Mouse (Mus musculus): ENCODE measurements at regions not wholly inside any gene's neighbourhood (a gene's known extent, or its start where the extent isn't known, plus 50 kb on each side); places are given as distances from the start of the nearest gene placed in this dataset.

DNA sequence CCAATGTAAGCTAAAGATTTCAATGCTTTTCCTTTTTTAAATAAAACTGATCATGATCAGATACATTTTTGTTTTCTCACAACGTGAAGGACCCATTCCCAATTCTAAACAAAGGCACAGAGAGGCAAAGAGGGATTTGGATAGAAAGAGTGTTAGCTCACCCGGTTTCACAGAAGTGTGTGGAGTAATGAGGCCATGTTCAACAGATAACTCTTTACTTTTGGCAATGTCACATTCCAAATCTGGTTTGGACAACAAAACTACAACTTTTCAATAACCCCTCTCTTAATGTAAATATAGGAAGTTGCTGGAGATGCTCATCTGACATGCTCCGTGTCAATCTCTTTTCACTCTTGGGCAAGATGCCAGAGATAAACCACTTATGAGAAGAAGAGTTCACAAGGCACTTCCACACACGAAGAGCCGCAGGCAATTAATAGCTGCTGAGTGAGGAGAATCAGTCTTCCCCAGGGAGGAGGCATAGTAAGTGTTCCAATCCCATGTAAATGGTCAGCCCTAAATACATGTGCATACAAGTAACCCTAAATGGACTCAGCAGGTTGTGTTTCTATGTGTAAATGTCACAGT, 112.7 kb upstream of the Ednra start:
- no peak for TF ChIP-seq CTCF (IDR thresholded peaks at IDR 0.05; ENCODE audit: insufficient read depth, low read length)
- TF ChIP-seq POLR2A (IDR thresholded peaks at IDR 0.05; ENCODE audit: borderline replicate concordance, extremely low read depth, low read depth, low read length), result no peak
- no peak for DNase-seq
- Histone ChIP-seq H3K4me1 (ENCODE audit: control insufficient read depth, insufficient read depth, low read length) (no peaks in the 10 kb centered on the region; the same call in 1 of the 2 replicates), H3K4me3 (replicated peaks; ENCODE audit: extremely low read depth, low read depth, low read length) (no peak overlapping the region)
- 36% methylated on average over 5 of the region's 5 CpGs for WGBS

DNA sequence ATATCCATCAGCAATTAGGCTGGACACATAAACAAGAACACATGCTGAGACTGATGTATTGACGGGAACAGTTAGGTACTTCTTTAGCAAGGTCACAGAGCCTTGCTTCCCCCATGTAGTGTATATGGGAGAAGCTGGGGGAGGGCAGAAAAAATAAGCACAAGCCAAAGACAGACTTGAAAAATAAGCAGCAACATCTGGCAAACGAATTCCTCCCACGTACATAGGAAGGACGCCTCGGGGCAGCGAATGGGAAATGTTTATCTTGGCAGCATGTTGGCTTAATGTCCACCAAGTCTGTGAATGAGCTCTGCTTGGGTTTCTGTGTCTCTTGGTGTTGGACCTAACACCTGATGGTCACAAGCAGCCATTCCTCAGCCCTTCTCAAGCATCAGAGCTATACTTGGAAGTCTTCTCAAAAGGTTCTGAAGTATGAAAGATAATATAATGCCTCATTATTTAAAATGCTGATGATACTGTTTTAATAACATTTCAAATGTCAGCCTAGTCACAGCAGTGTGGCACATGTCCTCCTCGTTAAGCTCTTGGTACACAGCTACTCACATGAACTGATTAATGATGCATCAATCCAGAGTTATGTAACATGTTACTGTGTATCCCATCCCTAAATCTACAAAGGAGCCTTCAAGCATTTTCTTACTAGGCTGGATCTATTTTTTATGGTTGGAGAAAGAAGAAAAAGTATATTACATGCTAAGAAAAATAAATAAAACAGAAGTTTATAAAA, 118.3 kb upstream of the Ednra start:
- Histone ChIP-seq H3K4me3 (replicated peaks; ENCODE audit: extremely low read depth, low read depth, low read length) (no peak overlapping the region), H3K4me1 (ENCODE audit: control insufficient read depth, insufficient read depth, low read length) (no peaks in the 10 kb centered on the region)
- TF ChIP-seq POLR2A (IDR thresholded peaks at IDR 0.05; ENCODE audit: borderline replicate concordance, extremely low read depth, low read depth, low read length), result no peak
- TF ChIP-seq CTCF (IDR thresholded peaks at IDR 0.05; ENCODE audit: insufficient read depth, low read length), result no peak
- WGBS, result 35% methylated on average over 7 of the region's 7 CpGs
- no peak for DNase-seq

DNA sequence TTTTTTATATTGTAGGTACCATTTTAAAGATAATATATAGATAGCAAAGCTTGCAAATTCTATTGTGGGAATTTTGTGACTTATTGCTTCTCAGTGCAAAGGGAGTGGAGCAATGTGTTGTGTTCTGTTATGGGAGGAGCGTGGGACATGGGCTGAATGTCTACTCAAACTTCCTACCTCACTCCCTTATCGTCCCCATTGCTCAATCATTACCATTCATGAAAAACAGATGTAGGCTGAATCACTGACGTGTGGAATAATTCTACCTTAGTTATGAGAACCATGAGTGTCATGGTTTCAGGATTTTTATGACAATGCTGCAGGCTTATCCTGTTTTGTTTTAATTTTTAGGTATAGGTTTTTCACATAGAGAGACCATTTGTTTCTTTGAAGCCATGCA, 119.0 kb upstream of the Ednra start:
- Histone ChIP-seq H3K4me3 (replicated peaks; ENCODE audit: extremely low read depth, low read depth, low read length) (no peak overlapping the region), H3K4me1 (ENCODE audit: control insufficient read depth, insufficient read depth, low read length) (no peaks in the 10 kb centered on the region)
- WGBS, result 69% methylated on average over 3 of the region's 3 CpGs
- TF ChIP-seq POLR2A (IDR thresholded peaks at IDR 0.05; ENCODE audit: borderline replicate concordance, extremely low read depth, low read depth, low read length) (no peak), CTCF (IDR thresholded peaks at IDR 0.05; ENCODE audit: insufficient read depth, low read length) (no peak)
- DNase-seq, result no peak

DNA sequence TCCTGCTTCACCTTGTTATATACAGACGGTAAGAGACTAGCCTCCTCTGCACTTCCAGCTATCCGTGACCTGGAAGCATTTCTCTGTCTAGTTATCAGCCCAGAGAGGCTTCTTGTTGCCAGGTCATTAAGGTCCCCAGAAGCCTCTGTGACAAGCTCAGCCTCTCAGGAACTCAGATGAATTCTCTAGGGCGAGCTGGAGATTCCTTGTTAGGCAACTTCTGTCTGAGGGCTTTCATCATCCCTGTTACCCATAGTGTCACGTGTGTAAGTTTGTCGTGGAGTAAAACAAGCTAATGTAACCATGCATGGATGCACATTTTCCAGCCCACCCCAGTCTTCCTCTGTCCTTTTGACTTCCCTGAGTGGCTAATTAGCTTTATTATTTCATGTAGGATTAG, 126.3 kb upstream of the Ednra start:
- Histone ChIP-seq H3K4me3 (replicated peaks; ENCODE audit: extremely low read depth, low read depth, low read length) (no peak overlapping the region), H3K4me1 (ENCODE audit: control insufficient read depth, insufficient read depth, low read length) (no peaks in the 10 kb centered on the region)
- no peak for DNase-seq
- WGBS, result 65% methylated on average over 5 of the region's 5 CpGs
- TF ChIP-seq POLR2A (IDR thresholded peaks at IDR 0.05; ENCODE audit: borderline replicate concordance, extremely low read depth, low read depth, low read length) (no peak), CTCF (IDR thresholded peaks at IDR 0.05; ENCODE audit: insufficient read depth, low read length) (no peak)

DNA sequence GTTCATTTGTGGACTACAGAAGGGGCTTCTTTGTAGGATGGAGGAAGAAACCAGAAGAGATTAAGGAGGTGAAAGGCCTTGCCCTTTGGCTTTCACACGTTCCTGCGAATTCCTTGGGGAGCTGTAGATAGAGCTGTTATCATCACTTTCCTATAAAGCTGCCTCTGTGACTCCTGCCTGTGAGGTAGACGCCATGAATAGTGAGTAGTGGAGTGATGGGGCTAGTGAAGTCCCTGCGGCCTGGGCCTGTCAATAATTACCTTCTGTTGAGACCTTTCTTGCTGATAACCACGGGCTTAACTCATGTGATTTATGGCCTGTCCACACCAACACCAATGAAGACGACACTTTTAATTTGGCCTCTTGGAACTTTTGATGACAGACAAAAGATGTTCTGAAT, 146.0 kb upstream of the Ednra start:
- no peak overlapping the region for H3K4me3 ChIP-seq (replicated peaks; ENCODE audit: extremely low read depth, low read depth, low read length)
- no peaks in the 10 kb centered on the region for H3K4me1 ChIP-seq (ENCODE audit: control insufficient read depth, insufficient read depth, low read length)
- WGBS, result 22% methylated on average over 6 of the region's 6 CpGs
- TF ChIP-seq CTCF (IDR thresholded peaks at IDR 0.05; ENCODE audit: insufficient read depth, low read length) (no peak), POLR2A (IDR thresholded peaks at IDR 0.05; ENCODE audit: borderline replicate concordance, extremely low read depth, low read depth, low read length) (no peak)
- DNase-seq, result no peak

DNA sequence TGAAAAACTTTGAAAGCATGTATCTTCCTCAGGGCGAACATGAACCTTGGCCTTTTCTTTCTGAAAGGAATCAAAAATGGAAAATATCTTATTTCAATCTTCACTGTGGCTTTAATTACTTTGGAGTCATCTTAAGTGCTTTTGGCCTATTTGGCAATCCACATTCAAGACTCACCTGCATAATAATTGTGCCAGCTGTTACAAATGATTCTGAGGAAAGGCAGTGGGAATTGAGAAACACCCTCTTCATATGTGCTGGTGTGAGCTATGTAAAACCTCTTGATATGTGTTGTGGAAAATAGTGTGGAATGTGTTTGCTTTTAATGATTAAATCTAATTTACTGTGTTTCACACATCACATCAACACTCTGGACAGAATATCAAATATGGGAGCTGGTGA, 148.5 kb upstream of the Ednra start:
- Histone ChIP-seq H3K4me1 (ENCODE audit: control insufficient read depth, insufficient read depth, low read length) (no peaks in the 10 kb centered on the region), H3K4me3 (replicated peaks; ENCODE audit: extremely low read depth, low read depth, low read length) (no peak overlapping the region)
- TF ChIP-seq POLR2A (IDR thresholded peaks at IDR 0.05; ENCODE audit: borderline replicate concordance, extremely low read depth, low read depth, low read length) (no peak), CTCF (IDR thresholded peaks at IDR 0.05; ENCODE audit: insufficient read depth, low read length) (no peak)
- DNase-seq, result no peak
- WGBS, result 83% methylated on average over 1 of the region's 1 CpGs

DNA sequence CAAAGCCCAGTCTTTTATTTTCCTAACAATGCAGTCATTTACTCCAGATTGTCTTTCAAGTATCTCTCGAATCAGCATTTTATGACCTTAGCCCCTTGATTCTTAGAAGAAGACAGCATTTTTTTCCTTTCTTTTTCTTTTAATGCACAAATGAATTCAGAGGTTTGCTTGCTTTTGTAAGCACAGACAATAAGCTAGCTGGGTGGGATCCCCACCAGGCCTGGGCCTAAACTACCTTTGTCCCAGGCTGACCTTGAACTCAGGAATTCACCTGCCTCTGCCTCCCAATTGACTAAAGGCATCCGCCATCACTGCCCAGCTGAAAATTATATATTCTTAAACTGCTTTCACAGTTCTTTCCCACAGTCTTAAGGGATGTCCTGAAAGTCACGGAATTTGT, 195.5 kb upstream of the Ednra start:
- TF ChIP-seq CTCF (IDR thresholded peaks at IDR 0.05; ENCODE audit: insufficient read depth, low read length) (no peak), POLR2A (IDR thresholded peaks at IDR 0.05; ENCODE audit: borderline replicate concordance, extremely low read depth, low read depth, low read length) (no peak)
- WGBS, result 85% methylated on average over 3 of the region's 3 CpGs
- H3K4me1 ChIP-seq (ENCODE audit: control insufficient read depth, insufficient read depth, low read length), result no peaks in the 10 kb centered on the region
- no peak for DNase-seq
- H3K4me3 ChIP-seq (replicated peaks; ENCODE audit: extremely low read depth, low read depth, low read length), result no peak overlapping the region

DNA sequence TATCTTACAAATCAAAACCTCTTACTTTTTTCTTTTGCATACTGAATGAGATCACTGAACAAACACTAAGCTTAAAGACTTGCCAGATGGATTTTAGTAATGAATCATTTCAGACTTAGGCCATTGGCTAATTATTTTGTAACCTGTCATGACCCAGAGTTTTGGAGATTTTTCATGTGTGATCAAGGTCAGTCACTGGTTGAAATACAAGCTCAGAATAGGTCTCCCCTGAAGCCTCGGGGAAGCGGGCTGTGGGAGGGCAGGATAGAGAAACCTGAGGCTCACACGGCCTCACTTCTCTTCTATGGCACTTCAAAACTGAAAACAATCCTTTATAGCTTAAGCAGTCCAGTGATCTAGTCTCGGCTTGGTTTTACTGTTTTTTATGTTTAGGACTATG, 197.6 kb upstream of the Ednra start:
- 52% methylated on average over 4 of the region's 4 CpGs for WGBS
- Histone ChIP-seq H3K4me3 (replicated peaks; ENCODE audit: extremely low read depth, low read depth, low read length) (no peak overlapping the region), H3K4me1 (ENCODE audit: control insufficient read depth, insufficient read depth, low read length) (no peaks in the 10 kb centered on the region)
- no peak for TF ChIP-seq CTCF (IDR thresholded peaks at IDR 0.05; ENCODE audit: insufficient read depth, low read length)
- DNase-seq, result no peak

DNA sequence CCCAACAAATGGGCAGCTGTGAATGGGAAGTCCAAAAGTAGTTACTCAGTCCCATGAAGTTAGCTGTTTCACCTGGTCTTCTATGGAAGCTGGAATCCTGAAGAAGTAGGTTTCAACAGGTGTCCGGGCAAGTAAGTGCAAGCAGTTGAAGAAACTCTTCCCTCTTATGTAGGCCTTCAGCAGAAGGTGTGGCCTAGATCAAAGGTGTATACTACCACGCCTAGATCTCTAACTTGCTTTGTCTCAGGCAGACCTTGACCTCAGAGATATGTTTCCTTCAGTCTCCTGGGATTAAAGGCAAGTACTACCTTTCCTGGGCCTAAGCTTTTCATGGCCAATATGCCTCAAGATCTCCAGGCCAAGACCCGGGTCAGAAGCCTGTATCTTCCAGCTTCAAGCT, 223.4 kb upstream of the Ednra start:
- no peak for DNase-seq
- 84% methylated on average over 3 of the region's 3 CpGs for WGBS
- TF ChIP-seq CTCF (IDR thresholded peaks at IDR 0.05; ENCODE audit: insufficient read depth, low read length) (no peak), POLR2A (IDR thresholded peaks at IDR 0.05; ENCODE audit: borderline replicate concordance, extremely low read depth, low read depth, low read length) (no peak)
- H3K4me1 ChIP-seq (ENCODE audit: control insufficient read depth, insufficient read depth, low read length), result no peaks in the 10 kb centered on the region
- H3K4me3 ChIP-seq (replicated peaks; ENCODE audit: extremely low read depth, low read depth, low read length), result no peak overlapping the region

DNA sequence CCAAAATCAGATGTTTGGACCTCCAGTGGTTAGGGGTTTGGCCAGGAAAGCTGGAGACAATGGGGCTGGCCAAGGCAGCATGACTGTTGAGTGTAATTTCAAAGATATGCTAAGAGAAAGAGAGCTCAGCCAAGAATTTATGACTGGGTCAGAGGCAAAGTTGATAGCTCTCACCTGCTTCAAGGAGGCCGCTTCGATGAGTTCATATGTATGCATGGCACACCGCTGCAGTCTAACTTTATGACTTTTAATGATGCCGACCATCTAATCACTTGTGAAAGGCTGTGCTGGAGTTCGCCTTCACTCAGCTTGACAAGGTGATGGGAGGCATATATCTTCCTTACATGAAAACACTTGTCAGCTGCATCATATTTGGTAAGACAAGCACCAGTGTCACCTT, 225.4 kb upstream of the Ednra start:
- 85% methylated on average over 5 of the region's 5 CpGs for WGBS
- no peak overlapping the region for H3K4me3 ChIP-seq (replicated peaks; ENCODE audit: extremely low read depth, low read depth, low read length)
- DNase-seq, result no peak
- no peak for TF ChIP-seq POLR2A (IDR thresholded peaks at IDR 0.05; ENCODE audit: borderline replicate concordance, extremely low read depth, low read depth, low read length)
- no peak for TF ChIP-seq CTCF (IDR thresholded peaks at IDR 0.05; ENCODE audit: insufficient read depth, low read length)
- no peaks in the 10 kb centered on the region for H3K4me1 ChIP-seq (ENCODE audit: control insufficient read depth, insufficient read depth, low read length)

Measured in lung, adult 2 months (tissue).